Mouse (Mus musculus): Measurements from ENCODE around the gene Nek3.

Nek3 gene

DNA sequence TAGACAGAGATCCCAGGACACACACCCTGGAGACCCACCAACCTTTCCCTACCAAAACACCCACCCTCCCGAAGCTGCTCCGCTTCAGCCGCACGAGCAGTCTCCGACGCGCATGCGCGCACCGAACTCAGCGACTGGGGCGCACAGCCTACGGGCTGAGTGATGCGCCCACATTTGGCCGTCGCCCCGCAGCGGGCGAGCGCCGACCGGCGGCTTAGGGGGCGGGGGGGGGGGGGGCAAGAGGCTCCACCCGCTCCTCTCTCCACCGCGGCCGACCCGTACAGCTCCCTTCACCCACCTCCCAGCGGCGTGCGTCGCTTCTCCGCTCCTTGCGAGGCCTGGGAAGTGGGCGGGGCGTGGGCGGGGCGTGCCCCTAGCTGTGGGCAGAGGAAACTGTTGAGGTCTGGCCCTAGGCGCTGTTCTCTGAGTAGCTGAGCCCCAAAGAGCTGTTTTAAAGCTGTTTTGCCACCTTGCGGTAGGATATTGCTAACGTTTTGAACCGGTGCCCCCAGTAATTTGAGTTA is at the start of gene Nek3:
Gene Nek3 (minus strand): TSS at position 356 of the 524 bp plus-strand sequence.
- peak; percentile 79 to 86 for DNase-seq (ENCODE audit: low spot score in 2 of 2)

DNA sequence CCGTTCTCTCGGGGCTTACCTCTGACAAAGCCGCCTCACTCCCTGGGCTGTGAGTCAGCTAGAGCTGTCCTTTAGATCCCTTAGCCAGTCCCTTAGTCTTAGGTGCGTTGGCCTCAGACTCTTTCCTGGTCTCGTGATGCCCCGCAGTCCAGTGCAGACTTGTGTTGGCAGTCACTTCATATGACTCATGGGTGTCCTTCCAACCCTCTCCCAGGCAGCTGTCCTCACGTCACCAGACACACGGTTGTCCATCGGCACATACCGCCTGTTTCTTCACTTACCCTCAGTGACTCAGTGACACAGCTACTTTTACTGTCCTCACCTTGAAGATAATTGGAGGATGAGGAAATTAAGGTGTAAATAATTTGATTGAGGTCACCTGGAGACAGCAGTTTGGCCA is 48.6 kb upstream of the Nek3 start:
- peak in 1 of 2 experiments; percentile 22 for DNase-seq (ENCODE audit: low spot score in 2 of 2)

DNA sequence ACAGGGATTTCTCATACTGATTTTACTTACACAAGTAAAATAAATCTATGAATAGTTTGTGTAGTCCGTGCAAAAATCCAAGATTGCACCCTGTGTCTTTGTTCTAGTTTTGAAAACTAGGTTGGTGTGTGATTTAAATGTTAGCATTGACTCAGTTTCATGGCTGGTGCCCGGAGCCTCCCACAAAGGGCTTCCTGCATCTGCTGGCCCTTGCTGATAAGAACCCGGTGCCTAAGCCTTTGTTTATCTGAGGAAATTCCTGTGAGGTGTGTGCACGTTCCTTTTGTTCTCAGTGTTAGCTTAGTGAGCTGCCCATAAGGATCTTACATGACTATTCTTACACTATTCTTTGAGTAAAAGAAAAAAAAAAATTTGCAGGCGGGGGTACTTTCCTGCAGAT is 42.8 kb upstream of the Nek3 start:
- no peak for DNase-seq (ENCODE audit: low spot score in 2 of 2)

DNA sequence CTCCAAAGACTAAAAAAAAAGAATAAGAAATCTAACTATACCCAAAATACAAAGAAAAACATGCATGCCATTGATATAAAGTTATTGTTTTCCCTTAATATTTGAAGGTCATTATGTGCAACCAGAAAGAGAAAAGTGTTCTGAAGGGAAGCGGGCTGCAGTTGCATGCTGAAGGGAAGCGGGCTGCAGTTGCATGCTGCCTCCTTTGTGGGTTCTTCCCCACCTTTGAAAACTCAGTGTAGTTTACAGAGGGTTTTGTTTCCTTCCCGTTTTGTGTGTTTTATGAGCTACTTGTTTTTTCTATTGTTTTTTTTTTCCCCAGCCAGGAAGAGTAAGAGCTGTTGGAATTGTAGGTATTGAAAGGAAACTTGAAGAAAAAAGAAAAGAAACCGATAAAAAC is 41.3 kb upstream of the Nek3 start:
- no peak for DNase-seq (ENCODE audit: low spot score in 2 of 2)

DNA sequence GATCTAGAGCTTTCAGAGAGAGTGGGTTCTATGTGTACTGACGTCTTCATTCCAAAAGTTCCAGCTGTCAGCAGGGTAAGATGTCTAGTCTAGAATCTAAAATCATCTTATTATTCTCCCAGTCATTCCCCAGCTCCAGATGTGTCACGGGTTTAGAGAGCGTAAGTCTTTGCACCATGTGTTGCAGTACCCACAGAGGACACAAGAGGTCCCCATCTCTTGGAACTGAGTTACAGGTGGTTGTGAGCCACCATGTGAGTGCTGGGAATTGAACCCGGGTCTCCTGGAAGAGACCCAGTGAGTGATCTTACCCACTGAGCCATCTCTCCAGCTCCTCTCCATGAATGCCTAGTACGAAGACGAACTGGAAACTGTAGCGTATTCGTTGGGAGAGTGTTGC is 33.2 kb upstream of the Nek3 start:
- no peak for DNase-seq (ENCODE audit: low spot score in 2 of 2)

DNA sequence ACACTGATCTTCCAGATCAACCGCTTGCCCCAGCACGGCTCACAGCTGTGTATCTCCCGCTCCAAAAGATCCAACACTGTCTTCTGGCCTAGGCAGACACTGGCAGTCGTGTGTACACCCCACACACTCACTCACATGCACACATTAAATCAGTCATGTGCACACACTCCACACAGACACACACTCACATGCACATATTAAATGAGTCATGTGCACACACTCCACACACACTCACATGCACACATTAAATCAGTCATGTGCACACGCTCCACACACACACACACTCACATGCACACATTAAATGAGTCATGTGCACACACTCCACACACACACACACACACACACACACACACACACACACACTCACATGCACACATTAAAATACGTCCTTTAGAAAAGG is 31.7 kb upstream of the Nek3 start:
- DNase-seq (ENCODE audit: low spot score in 2 of 2) = no peak

DNA sequence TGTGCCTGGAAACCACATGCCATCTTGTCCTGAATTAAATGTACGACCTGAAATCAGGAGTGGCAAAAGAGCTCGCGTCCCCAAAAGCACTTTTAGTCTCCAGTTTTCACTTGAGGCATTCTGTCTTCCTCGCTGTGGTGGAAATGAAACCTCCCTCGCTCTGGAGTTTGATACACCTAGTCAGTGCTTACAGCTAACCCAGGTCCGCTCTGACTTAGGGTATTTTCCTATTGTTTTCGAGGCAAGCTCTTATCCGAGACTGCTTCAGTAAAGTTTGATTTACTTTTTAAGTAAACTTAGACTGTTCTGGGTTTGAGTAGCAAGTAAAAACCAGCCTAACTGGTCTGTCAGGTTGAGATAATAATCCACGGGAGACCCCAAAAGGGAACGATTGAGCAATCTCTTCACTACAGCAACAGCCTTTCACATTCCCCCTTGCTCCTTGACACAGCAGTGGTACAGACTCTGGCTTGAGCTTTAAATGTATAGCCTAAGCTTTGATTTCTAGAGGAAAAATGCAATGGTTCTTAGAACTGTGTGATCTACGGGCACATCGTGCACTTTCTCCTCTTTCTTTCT is 27.3 kb upstream of the Nek3 start:
- DNase-seq (ENCODE audit: low spot score in 2 of 2) = no peak

DNA sequence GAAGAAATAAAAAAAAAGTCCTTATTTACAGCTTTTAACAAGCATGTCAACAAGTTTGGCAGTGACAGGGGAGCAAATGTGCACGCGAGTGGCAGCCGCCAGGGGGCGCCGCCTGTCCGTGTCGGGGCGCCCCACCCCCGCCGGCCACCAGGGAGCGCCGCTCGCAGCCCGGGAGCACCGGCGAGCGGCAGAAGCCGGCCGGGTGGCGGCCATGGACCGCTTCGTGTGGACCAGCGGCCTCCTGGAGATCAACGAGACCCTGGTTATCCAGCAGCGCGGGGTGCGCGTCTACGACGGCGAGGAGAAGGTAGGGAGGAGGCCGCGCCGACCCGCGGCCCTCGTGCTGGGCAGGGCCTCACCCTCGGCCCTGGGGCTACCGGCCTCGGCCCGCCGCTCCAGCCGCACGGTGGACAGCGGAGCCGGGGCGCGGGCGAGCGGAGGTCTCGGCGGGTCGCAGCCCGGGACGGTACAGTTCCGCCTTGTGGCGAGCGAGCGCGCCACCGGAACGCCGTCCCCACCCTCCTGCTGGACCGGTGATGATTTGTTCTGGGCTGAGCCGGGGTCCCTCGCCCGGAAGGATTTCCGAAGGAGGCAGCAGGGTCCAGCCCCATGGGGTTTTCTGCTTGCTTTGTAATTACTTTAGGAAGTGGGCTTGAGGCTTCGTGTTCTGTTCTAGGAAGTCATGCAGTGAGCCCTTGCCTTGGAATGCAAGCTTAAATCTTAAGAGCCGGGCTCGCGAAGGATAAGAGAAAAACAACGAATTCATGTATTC is 26.6 kb upstream of the Nek3 start, which contains the start of gene Vps36:
Gene Vps36 (plus strand): TSS at position 150 of the 772 bp plus-strand sequence.
- peak; percentile 86 to 87 for DNase-seq (ENCODE audit: low spot score in 2 of 2)

DNA sequence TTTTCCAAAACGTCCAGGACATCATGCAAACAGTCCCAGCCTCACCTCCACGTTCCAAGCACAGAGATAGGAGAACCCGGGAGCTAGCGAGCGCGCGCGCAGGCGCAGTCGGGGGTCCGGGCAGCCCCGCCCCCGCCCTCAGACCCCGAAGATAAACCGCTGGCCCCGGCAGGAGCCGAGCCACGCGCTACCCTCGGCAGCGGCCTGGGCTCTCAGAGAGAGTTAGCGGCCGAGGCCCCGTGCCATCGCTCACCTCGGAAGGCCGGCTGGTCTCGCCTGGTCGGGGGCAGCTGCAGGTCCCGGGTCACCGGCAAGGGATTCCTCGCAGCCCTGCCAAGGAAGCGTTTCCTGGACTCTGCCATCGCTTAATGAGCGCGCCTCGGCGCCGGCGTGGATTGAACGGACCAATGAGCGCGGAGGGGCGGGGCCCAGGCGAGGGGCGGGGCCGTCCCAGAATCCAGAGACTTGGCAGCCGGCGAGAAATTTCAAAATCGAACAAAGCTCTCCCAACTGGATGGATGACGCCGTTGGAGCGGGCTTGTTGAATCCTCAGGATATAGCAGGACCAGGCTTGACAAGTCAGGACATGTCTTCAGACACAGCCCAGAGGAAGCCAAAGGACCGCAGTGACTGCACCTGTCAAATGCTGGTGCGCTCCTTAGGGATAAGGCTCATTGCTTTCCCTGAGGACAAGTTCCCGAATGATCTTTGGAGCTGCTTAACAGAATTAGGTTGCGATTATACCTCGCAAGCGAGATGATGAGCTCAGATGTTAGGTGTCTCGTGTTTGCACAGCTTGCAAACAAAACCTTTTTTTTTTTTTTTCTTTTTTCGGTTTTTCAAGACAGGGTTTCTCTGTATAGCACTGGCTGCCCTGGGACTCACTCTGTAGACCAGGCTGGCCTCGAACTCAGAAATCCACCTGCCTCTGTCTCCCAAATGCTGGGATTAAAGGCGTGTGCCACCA is 19.5 kb upstream of the Nek3 start, which contains the start of gene Ckap2:
Gene Ckap2 (minus strand): TSS at position 389 of the 967 bp plus-strand sequence.
- peak; percentile 87 to 92 for DNase-seq (ENCODE audit: low spot score in 2 of 2)

DNA sequence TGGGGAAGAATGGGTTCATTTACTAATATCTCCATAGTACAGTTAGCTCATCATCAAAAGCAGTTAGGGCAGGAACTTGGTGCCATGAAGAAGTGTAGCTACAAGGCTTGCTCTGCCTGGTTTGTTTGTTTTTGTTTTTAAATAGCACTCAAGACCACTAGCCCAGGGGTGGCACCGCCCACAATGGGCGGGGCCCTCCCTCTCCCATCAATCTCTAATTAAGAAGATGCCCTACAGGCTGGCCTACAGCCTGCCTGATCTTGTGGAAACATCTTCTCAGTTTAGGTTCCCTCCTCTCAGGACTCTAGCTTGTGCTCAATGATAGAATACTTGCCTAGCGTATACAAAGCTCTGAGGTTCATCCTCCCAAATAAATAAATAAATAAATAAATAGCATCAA is 18.6 kb upstream of the Nek3 start:
- no peak for DNase-seq (ENCODE audit: low spot score in 2 of 2)

DNA sequence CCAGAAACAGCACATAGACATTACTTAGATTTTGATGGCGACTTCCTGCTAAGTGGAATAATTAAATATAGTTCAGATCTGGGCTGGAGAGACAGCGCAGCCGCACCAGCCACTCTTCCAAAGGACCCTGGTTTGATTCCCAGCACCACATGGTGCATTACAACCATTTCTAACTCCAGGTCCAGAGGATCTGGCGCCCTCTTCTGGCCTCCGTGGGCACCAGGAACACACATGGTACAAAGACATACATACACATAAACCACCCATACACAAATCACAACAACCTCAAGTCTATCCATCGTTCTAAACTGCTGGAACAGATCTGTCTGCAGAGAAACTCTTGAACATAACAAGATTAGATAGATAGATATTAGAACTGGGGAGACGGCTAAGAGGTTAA is 9.7 kb upstream of the Nek3 start:
- no peak for DNase-seq (ENCODE audit: low spot score in 2 of 2)

DNA sequence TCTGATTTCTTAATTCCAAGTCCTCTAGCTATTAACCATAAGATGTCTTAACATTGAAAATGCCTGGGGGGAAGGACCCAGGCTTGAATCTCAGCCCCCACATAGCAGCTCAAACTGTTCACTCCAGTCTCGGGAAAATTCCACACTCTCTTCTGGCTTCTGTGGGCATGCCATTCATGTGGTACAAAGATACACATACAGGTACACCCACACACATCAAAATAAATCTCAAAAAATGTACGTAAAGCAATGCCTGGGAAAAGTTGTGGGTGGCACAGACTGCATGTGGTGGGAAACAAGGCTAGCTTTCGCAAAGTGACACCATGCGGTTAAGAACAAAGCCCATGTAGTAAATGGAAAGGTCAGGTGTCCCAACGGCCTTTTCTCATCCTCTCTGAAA is 2.9 kb upstream of the Nek3 start:
- DNase-seq (ENCODE audit: low spot score in 2 of 2) = peak in 1 of 2 experiments; percentile 16

DNA sequence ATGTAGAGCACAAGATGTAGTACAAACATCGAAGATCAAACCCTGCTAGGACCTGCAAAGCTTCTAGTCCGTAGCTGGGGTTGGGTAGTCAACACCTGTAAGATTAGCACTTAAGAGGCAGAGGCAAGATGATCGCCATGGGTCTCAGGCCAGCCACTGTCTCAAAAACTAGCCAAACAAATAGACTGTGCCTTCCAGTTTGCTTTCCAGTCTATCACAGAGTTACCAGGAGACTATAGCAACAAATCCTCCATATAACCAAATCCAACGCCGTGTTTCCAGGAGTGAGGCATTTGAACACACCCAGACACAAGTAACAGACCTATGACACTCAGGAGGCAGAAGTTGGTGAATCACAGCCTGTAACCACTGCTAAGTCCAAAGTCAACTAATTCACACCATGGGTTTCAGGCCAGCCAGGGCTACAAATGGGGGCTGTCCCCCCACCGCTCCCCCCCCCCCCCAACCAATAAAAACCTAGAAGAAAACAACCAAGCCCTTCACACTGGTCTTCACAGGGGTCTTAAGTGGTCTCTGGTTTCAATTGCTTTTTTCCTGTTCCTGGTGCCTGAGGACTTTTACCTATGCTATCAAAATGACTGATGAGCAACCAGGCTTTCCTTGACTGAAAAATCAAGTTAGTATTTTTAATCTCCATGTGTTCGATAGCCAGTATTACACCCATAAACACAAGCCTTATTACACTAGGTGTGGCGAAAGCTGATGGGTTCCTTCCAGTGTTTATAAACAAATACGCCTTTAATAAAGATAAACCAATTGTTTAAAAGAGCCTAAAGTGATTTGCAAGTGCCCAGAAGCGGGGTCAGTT is 770 bp downstream of the Nek3 start:
- DNase-seq (ENCODE audit: low spot score in 2 of 2) = no peak

DNA sequence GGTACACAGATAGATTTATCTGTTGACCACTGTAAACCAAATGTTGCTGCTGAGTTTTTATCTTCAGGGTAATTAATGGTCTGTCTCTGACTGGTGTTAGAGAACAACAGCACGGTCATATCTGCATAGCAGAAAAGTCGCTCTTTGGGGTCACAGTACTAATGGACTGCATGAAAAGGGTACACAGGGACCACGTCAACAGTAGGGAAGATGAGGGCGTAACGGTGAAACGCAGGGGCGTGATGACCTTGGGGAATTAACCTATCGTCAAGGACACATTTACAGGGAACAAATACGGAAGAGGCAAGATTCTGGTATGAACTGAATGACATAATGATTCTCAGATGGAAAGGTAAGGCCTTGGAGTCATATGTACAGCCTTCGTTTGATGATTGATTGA is 1.8 kb downstream of the Nek3 start:
- peak in 1 of 2 experiments; percentile 33 for DNase-seq (ENCODE audit: low spot score in 2 of 2)

DNA sequence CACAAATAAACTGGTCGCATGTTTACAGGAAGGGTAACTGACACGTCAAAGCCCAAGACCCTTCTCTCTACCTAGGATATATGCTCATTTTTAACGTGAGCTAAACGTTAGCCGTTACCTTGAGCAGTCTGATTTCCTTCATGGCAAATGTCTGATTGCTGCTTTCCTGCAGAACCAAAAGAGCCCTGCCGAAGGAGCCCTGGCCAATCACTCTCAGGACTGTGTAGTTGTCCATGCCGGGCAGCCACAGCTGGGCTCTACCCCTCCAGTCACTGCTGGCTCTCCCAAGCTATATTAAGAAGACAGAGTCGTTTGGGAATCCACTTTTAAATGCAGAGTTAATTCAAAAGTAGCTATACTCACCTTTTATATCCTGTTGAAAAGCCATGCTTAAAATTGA is 4.0 kb downstream of the Nek3 start:
- peak in 1 of 2 experiments; percentile 16 for DNase-seq (ENCODE audit: low spot score in 2 of 2)

DNA sequence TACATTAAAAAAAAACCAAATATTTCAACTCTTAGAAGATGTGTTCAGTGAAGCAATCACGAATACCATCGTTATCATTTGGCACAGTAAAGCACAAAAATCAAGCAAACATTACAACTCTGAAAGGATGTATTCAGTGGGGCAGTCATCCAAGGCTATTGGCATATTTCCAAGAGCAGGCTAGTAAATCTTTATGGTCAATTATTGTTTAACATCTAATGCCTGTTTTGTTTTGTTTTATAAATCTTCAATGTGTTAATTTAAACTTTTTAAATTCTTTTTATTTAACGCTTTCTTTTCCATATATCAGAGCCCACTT is 15.9 kb downstream of the Nek3 start:
- DNase-seq (ENCODE audit: low spot score in 2 of 2) = peak in 1 of 2 experiments; percentile 54

DNA sequence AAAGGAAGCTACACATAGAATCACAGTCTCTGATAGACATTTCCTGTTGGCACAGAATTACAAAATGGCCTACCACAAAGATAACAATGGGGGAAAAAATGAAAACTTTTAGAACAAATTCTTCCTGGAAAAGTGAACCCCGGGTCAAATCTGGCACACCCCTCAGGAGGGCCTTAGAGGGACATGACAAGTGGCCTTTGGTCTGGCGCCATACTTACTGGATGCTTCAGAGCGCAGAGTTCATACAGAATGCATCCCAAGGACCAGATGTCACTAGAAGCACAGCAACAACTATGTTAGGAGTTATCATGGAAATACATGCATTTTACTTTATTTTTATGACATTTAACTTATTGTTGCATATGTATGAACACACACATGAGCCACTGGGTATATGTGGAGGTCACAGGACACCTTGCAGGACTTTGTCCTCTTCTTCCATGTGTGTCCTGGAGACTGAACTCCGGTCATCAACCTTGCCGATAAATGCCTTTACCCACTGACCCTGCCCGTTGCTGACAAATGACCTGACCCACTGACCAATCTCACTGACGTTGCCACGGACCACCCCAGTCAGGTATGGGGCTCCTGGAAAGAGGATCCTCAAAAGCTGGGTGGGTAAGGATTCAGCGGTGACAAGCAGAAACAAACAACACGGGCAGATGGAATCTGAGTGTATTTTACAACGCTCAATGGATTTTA is 16.4 kb downstream of the Nek3 start:
- peak in 1 of 2 experiments; percentile 32 for DNase-seq (ENCODE audit: low spot score in 2 of 2)

DNA sequence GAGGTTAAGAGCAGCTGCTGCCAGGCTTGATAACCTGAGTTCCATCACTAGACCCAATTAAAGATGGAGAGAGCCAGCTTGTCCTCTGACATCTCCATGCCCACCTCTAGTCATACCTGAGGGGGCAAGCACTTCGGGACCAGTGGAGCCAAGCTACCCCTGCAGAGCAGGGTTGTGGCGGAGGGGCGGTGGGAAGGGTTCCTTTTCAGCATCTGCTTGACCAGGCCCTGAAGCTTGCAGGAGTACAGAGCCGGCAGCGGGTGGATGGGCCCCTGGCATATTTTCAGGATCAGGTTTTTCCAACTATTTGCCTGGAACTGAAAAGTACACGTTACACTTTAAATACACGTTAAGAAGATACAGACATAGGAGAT is 17.9 kb downstream of the Nek3 start:
- DNase-seq (ENCODE audit: low spot score in 2 of 2) = peak in 1 of 2 experiments; percentile 47

DNA sequence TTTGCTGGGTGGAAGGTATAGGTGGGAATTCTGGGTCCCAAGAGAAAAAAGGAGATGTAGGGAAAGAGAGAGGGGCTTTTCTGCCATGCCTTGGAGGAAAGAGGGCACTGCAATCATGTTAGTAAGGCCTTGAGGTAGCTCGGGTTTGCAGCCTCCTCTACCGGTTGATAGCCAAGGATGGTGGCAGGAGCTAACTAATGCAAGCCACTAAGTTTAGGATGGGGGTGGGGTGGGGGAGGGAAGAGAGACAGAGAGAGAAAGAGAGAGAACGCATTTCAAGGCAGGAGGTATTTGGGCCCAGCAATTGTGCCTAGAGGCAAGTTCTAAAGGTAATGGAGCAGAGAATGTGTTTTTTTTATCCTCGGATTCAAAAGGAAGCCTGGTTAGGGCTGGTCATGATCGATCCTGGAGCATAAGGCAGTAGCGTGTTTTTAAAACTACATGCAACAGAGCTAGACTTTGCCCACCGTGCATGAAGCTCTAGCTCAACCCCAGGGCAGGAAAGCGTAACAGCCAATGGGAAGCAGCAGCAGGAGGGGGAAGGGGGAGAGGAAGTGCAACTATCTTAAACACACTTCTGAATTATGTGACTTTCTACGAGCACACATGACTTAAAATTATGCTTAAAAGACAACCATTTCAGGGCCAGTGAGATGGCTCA is 18.4 kb downstream of the Nek3 start:
- peak in 1 of 2 experiments; percentile 35 for DNase-seq (ENCODE audit: low spot score in 2 of 2)

DNA sequence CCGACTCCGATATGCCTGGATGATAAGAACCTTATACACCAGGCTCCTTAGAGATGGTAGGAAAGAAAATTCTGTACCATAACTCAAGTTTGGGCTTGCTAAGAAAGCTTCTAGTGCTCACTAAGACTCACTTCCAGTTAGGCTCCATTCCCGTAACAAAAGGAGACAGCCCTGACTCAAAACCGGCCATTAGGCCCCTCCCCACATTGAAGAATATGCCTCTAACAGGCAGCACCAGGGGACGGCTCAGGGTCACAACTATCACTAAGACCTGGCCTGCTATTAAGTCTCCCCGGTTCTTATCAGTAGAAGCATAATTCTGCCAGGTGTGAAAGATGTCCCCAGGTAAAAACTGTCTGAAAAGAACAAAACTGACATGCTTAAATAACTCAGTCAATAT is 20.4 kb downstream of the Nek3 start:
- DNase-seq (ENCODE audit: low spot score in 2 of 2) = peak in 1 of 2 experiments; percentile 36

Measured in urinary bladder, postnatal 4 days (tissue).